Mouse (Mus musculus): Measurements from ENCODE around the gene Icosl. TPM values are rescaled to one million over a fixed set of nuclear protein-coding genes. Genes with fewer than 3 reads are reported as not detected.
"Not testable (repeated sequence)": the region's sequence is repeated elsewhere in the genome, so short reads cannot be mapped to it uniquely, and the experiment has no call there.

The Icosl gene
- polyA plus RNA-seq, 1 experiment from 2014 or later: 9.5 TPM

GRCm38 (mm10) chr10:78095954-78096931, 27.1 kb downstream of the Icosl start:
- WGBS: 76% methylated on average over 5 of the region's 5 CpGs
- H3K27me3 ChIP-seq (ENCODE audit: control insufficient read depth, insufficient read depth, low read depth, low read length): no peaks in the 10 kb centered on the region
- no peaks in the 10 kb centered on the region for H3K36me3 ChIP-seq (ENCODE audit: control insufficient read depth, insufficient read depth, low read length)
- H3K4me2 ChIP-seq (ENCODE audit: low read depth, low read length): no peak overlapping the region
- ATAC-seq (ENCODE audit: low read depth): peak; percentile 43; the same call in 1 of the 2 replicates
- H3K4me1 ChIP-seq (replicated peaks; ENCODE audit: control insufficient read depth, insufficient read depth, low read length): peaks cover 7% of the 10 kb centered on the region; the same call in 1 of the 2 replicates
- H3K9me3 ChIP-seq (ENCODE audit: control insufficient read depth, low read length): no peaks in the 10 kb centered on the region
- no peak overlapping the region for H3K9ac ChIP-seq (ENCODE audit: low read length)
- no peak overlapping the region for H3K4me3 ChIP-seq (ENCODE audit: low read length)
- H3K27ac ChIP-seq (ENCODE audit: low read length): peak overlapping the region; percentile 22; the same call in 1 of the 2 replicates

- not testable (repeated sequence) for H3K36me3 ChIP-seq (ENCODE audit: control insufficient read depth, insufficient read depth, low read length)
These were observed 30.8 kb downstream of the Icosl start for GRCm38 (mm10) chr10:78099860-78100259.

GRCm38 (mm10) chr10:78100989-78101780, 32.1 kb downstream of the Icosl start:
- no peak for ATAC-seq (ENCODE audit: low read depth)
- WGBS: 5% methylated on average over 16 of the region's 16 CpGs

More at GRCm38 (mm10) chr10:78099860-78100259, 30.8 kb downstream of the Icosl start:
- not testable (repeated sequence) for H3K27ac ChIP-seq (ENCODE audit: low read length); H3K9ac ChIP-seq (ENCODE audit: low read length); H3K4me2 ChIP-seq (ENCODE audit: low read depth, low read length); H3K27me3 ChIP-seq (ENCODE audit: control insufficient read depth, insufficient read depth, low read depth, low read length); H3K4me3 ChIP-seq (ENCODE audit: low read length); ATAC-seq (ENCODE audit: low read depth); H3K9me3 ChIP-seq (ENCODE audit: control insufficient read depth, low read length)
- peaks cover 16% of the 10 kb centered on the region; the same call in 1 of the 2 replicates for H3K4me1 ChIP-seq (replicated peaks; ENCODE audit: control insufficient read depth, insufficient read depth, low read length)

GRCm38 (mm10) chr10:78104555-78105490, 35.7 kb downstream of the Icosl start:
- WGBS: 38% methylated on average over 11 of the region's 11 CpGs
- no peaks in the 10 kb centered on the region for H3K36me3 ChIP-seq (ENCODE audit: control insufficient read depth, insufficient read depth, low read length)
- no peak overlapping the region; the same call in 1 of the 2 replicates for H3K4me2 ChIP-seq (ENCODE audit: low read depth, low read length)
- no peak overlapping the region for H3K9ac ChIP-seq (ENCODE audit: low read length)
- ATAC-seq (ENCODE audit: low read depth): peak; percentile 83
- H3K4me1 ChIP-seq (replicated peaks; ENCODE audit: control insufficient read depth, insufficient read depth, low read length): peaks cover 21% of the 10 kb centered on the region; the same call in 1 of the 2 replicates
- no peaks in the 10 kb centered on the region; the same call in 1 of the 2 replicates for H3K27me3 ChIP-seq (ENCODE audit: control insufficient read depth, insufficient read depth, low read depth, low read length)
- peaks cover 3% of the 10 kb centered on the region; the same call in 1 of the 2 replicates for H3K9me3 ChIP-seq (ENCODE audit: control insufficient read depth, low read length)
- no peak overlapping the region for H3K4me3 ChIP-seq (ENCODE audit: low read length)
- H3K27ac ChIP-seq (ENCODE audit: low read length): peak overlapping the region; percentile 64

More at GRCm38 (mm10) chr10:78100989-78101780, 32.1 kb downstream of the Icosl start:
- no peaks in the 10 kb centered on the region for H3K36me3 ChIP-seq (ENCODE audit: control insufficient read depth, insufficient read depth, low read length)
- H3K4me3 ChIP-seq (ENCODE audit: low read length): peak overlapping the region; percentile 7
- no peaks in the 10 kb centered on the region; the same call in 1 of the 2 replicates for H3K27me3 ChIP-seq (ENCODE audit: control insufficient read depth, insufficient read depth, low read depth, low read length)
- peak overlapping the region; percentile 42 for H3K4me2 ChIP-seq (ENCODE audit: low read depth, low read length)
- peak overlapping the region; percentile 25; the same call in 1 of the 2 replicates for H3K9ac ChIP-seq (ENCODE audit: low read length)
- no peaks in the 10 kb centered on the region for H3K9me3 ChIP-seq (ENCODE audit: control insufficient read depth, low read length)
- H3K27ac ChIP-seq (ENCODE audit: low read length): no peak overlapping the region
- peaks cover 21% of the 10 kb centered on the region; the same call in 1 of the 2 replicates for H3K4me1 ChIP-seq (replicated peaks; ENCODE audit: control insufficient read depth, insufficient read depth, low read length)

GRCm38 (mm10) chr10:78105548-78105947, 36.4 kb downstream of the Icosl start:
- ATAC-seq (ENCODE audit: low read depth): no peak
- H3K27ac ChIP-seq (ENCODE audit: low read length): peak overlapping the region; percentile 64
- no peaks in the 10 kb centered on the region; the same call in 1 of the 2 replicates for H3K27me3 ChIP-seq (ENCODE audit: control insufficient read depth, insufficient read depth, low read depth, low read length)

GRCm38 (mm10) chr10:78114521-78115092, 45.5 kb downstream of the Icosl start:
- no peak for ATAC-seq (ENCODE audit: low read depth)
- no peaks in the 10 kb centered on the region for H3K4me1 ChIP-seq (replicated peaks; ENCODE audit: control insufficient read depth, insufficient read depth, low read length)
- H3K9ac ChIP-seq (ENCODE audit: low read length): no peak overlapping the region
- no peak overlapping the region for H3K4me3 ChIP-seq (ENCODE audit: low read length)
- no peak overlapping the region for H3K27ac ChIP-seq (ENCODE audit: low read length)
- no peaks in the 10 kb centered on the region for H3K36me3 ChIP-seq (ENCODE audit: control insufficient read depth, insufficient read depth, low read length)
- no peak overlapping the region for H3K4me2 ChIP-seq (ENCODE audit: low read depth, low read length)
- H3K27me3 ChIP-seq (ENCODE audit: control insufficient read depth, insufficient read depth, low read depth, low read length): no peaks in the 10 kb centered on the region
- H3K9me3 ChIP-seq (ENCODE audit: control insufficient read depth, low read length): no peaks in the 10 kb centered on the region
- WGBS: 81% methylated on average over 4 of the region's 4 CpGs

More at GRCm38 (mm10) chr10:78105548-78105947, 36.4 kb downstream of the Icosl start:
- Histone ChIP-seq H3K4me3 (ENCODE audit: low read length) (no peak overlapping the region), H3K9ac (ENCODE audit: low read length) (no peak overlapping the region), H3K9me3 (ENCODE audit: control insufficient read depth, low read length) (peaks cover 3% of the 10 kb centered on the region; the same call in 1 of the 2 replicates), H3K4me1 (replicated peaks; ENCODE audit: control insufficient read depth, insufficient read depth, low read length) (peaks cover 21% of the 10 kb centered on the region; the same call in 1 of the 2 replicates), H3K36me3 (ENCODE audit: control insufficient read depth, insufficient read depth, low read length) (no peaks in the 10 kb centered on the region), H3K4me2 (ENCODE audit: low read depth, low read length) (no peak overlapping the region)
- WGBS: 73% methylated on average over 12 of the region's 12 CpGs

- WGBS: 61% methylated on average over 2 of the region's 2 CpGs
- Histone ChIP-seq H3K4me3 (ENCODE audit: low read length) (no peak overlapping the region), H3K9me3 (ENCODE audit: control insufficient read depth, low read length) (no peaks in the 10 kb centered on the region), H3K36me3 (ENCODE audit: control insufficient read depth, insufficient read depth, low read length) (no peaks in the 10 kb centered on the region), H3K4me2 (ENCODE audit: low read depth, low read length) (no peak overlapping the region), H3K9ac (ENCODE audit: low read length) (no peak overlapping the region), H3K27ac (ENCODE audit: low read length) (no peak overlapping the region), H3K27me3 (ENCODE audit: control insufficient read depth, insufficient read depth, low read depth, low read length) (no peaks in the 10 kb centered on the region), H3K4me1 (replicated peaks; ENCODE audit: control insufficient read depth, insufficient read depth, low read length) (no peaks in the 10 kb centered on the region)
- no peak for ATAC-seq (ENCODE audit: low read depth)
These were observed 46.1 kb downstream of the Icosl start for GRCm38 (mm10) chr10:78115153-78115552.

GRCm38 (mm10) chr10:78119422-78119821, 50.3 kb downstream of the Icosl start:
- Histone ChIP-seq H3K4me3 (ENCODE audit: low read length) (no peak overlapping the region), H3K27me3 (ENCODE audit: control insufficient read depth, insufficient read depth, low read depth, low read length) (no peaks in the 10 kb centered on the region), H3K4me2 (ENCODE audit: low read depth, low read length) (no peak overlapping the region), H3K9me3 (ENCODE audit: control insufficient read depth, low read length) (no peaks in the 10 kb centered on the region), H3K9ac (ENCODE audit: low read length) (no peak overlapping the region), H3K4me1 (replicated peaks; ENCODE audit: control insufficient read depth, insufficient read depth, low read length) (no peaks in the 10 kb centered on the region), H3K36me3 (ENCODE audit: control insufficient read depth, insufficient read depth, low read length) (no peaks in the 10 kb centered on the region), H3K27ac (ENCODE audit: low read length) (no peak overlapping the region)
- WGBS: 90% methylated on average over 4 of the region's 4 CpGs
- no peak for ATAC-seq (ENCODE audit: low read depth)
